Mouse (Mus musculus): Measurements from ENCODE around the gene Zmat1.

- no peak for TF ChIP-seq POLR2A (IDR thresholded peaks at IDR 0.05; ENCODE audit: extremely low read depth, insufficient read depth, low read length)
- TF ChIP-seq CTCF (IDR thresholded peaks at IDR 0.05; ENCODE audit: low read depth, low read length): no peak
Measured at GRCm38 (mm10) chrX:135025135-135025534, 16.1 kb upstream of the Zmat1 start.

Measured in liver, adult 2 months (tissue).